Mouse (Mus musculus) midbrain, embryonic 14.5 days (tissue): Measurements from ENCODE around the gene Ip6k3. TPM values are rescaled to one million over a fixed set of nuclear protein-coding genes. Genes with fewer than 3 reads are reported as not detected.

Experiments used
- ATAC-seq: fragments of 200-750 bp; cut with Nextera tagmentation; 2 replicates; pipeline ENCODE4 v1.8.0; 2017; ENCODE audit warnings: moderate number of reproducible peaks, moderate library complexity; ENCODE audit not compliant: low FRiP score, low TSS enrichment
- DNase-seq: peaks from one replicate; pipeline ENCODE4 v3.0.0-alpha.2; 2015
- H3K27ac ChIP-seq: fragments of 300-500 bp; sonication (generic); replicated peaks from 2 replicates; pipeline ENCODE4 v1.5.1; 2014; ENCODE audit warnings: mild to moderate bottlenecking, low read depth, low read length, moderate library complexity
- H3K27me3 ChIP-seq: fragments of 300-500 bp; sonication (generic); 2 replicates; pipeline ENCODE4 v1.6.1; 2014; ENCODE audit warnings: low read length, control low read depth, mixed read lengths; ENCODE audit not compliant: control insufficient read depth, insufficient read depth
- H3K36me3 ChIP-seq: fragments of 300-500 bp; sonication (generic); 2 replicates; pipeline ENCODE4 v1.6.1; 2014; ENCODE audit warnings: low read length, control low read depth; ENCODE audit not compliant: control insufficient read depth, insufficient read depth
- H3K4me1 ChIP-seq: fragments of 300-500 bp; sonication (generic); 2 replicates; pipeline ENCODE4 v1.6.1; 2014; ENCODE audit warnings: mild to moderate bottlenecking, antibody characterized with exemption, low read length, control low read depth; ENCODE audit not compliant: control insufficient read depth, insufficient read depth
- H3K4me2 ChIP-seq: fragments of 300-500 bp; sonication (generic); 2 replicates; pipeline ENCODE4 v1.6.1; 2014; ENCODE audit warnings: mild to moderate bottlenecking, low read length, moderate library complexity
- H3K4me3 ChIP-seq: fragments of 300-500 bp; sonication (generic); replicated peaks from 2 replicates; pipeline ENCODE4 v1.5.1; 2014; ENCODE audit warnings: low read depth, low read length
- H3K9ac ChIP-seq: fragments of 300-500 bp; sonication (generic); replicated peaks from 2 replicates; pipeline ENCODE4 v1.6.1; 2014; ENCODE audit warnings: mild to moderate bottlenecking, low read length, moderate library complexity
- H3K9me3 ChIP-seq: fragments of 300-500 bp; sonication (generic); 2 replicates; pipeline ENCODE4 v1.6.1; 2016; ENCODE audit warnings: low read length, control low read depth, mixed read lengths; ENCODE audit not compliant: control insufficient read depth
- WGBS: fragments of 180-500 bp; shearing (Covaris S2); extraction: QIAGEN DNeasy Blood & Tissue Kit; methylation state at CpG from one replicate; pipeline ENCODE4 v1.1.7; 2014; 5-methylcytosine and 5-hydroxymethylcytosine counted together
- polyA plus RNA-seq: library from polyadenylated mRNA; unstranded; fragments of >200 nt; fragmentation: Nextera tagmentation; extraction: Ambion mirVana; gene quantifications from 2 replicates; pipeline ENCODE4 v1.2.1, GENCODE M21; 2014

The Ip6k3 gene
- polyA plus RNA-seq, 1 experiment from 2014 or later, result 0.20 TPM

DNA sequence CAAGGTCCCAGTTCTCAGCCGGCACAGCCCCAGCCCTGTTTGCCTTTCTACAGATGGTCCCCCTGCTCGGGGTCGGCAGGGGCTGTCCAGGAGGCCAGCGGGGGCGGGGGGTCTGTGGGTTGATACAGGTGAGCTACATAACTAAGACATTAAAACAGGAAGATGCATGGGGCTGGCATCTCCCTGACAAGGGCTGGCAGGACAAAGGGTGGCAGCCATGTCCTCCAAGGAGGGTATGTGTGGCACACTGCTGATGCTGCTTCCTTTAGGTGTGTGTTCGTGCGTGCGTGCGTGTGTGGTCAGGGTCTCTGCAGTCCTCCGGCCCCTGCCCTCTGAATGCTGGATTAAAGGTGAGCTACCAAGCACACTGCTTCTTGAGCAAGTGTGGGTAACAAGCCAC lies 40.6 kb downstream of the Ip6k3 start:
- Histone ChIP-seq H3K9ac (peak overlapping the region; percentile 37; the same call in 1 of the 2 replicates), H3K9me3 (no peaks in the 10 kb centered on the region), H3K4me3 (no peak overlapping the region), H3K4me1 (peaks cover 48% of the 10 kb centered on the region), H3K27me3 (no peaks in the 10 kb centered on the region), H3K4me2 (no peak overlapping the region), H3K36me3 (peaks cover 30% of the 10 kb centered on the region), H3K27ac (peak overlapping the region; percentile 66)
- DNase-seq, result no peak
- WGBS, result 85% methylated on average over 10 of the region's 10 CpGs
- ATAC-seq, result no peak

GRCm38 (mm10) chr17:27125669-27126202 lies 41.9 kb downstream of the Ip6k3 start:
- H3K4me1 ChIP-seq, result peaks cover 48% of the 10 kb centered on the region
- peak overlapping the region; percentile 66; the same call in 1 of the 2 replicates for H3K27ac ChIP-seq

GRCm38 (mm10) chr17:27125185-27125584 lies 42.4 kb downstream of the Ip6k3 start:
- WGBS, result 26% methylated on average over 12 of the region's 12 CpGs
- Histone ChIP-seq H3K27me3 (no peaks in the 10 kb centered on the region), H3K27ac (peak overlapping the region; percentile 66; the same call in 1 of the 2 replicates), H3K9me3 (no peaks in the 10 kb centered on the region), H3K9ac (no peak overlapping the region), H3K4me1 (peaks cover 48% of the 10 kb centered on the region), H3K36me3 (peaks cover 35% of the 10 kb centered on the region), H3K4me3 (no peak overlapping the region), H3K4me2 (no peak overlapping the region)
- DNase-seq, result peak; percentile 72
- no peak for ATAC-seq

More at GRCm38 (mm10) chr17:27125669-27126202, 41.9 kb downstream of the Ip6k3 start:
- Histone ChIP-seq H3K9me3 (no peaks in the 10 kb centered on the region), H3K27me3 (no peaks in the 10 kb centered on the region), H3K4me2 (no peak overlapping the region), H3K36me3 (peaks cover 35% of the 10 kb centered on the region), H3K4me3 (no peak overlapping the region), H3K9ac (peak overlapping the region; percentile 16; the same call in 1 of the 2 replicates)
- 82% methylated on average over 11 of the region's 11 CpGs for WGBS
- ATAC-seq, result no peak
- no peak for DNase-seq

- H3K36me3 ChIP-seq, result peaks cover 35% of the 10 kb centered on the region
- no peak overlapping the region for H3K4me3 ChIP-seq
- no peak overlapping the region for H3K27ac ChIP-seq
- no peaks in the 10 kb centered on the region for H3K9me3 ChIP-seq
- no peaks in the 10 kb centered on the region for H3K27me3 ChIP-seq
- peaks cover 38% of the 10 kb centered on the region; the same call in 1 of the 2 replicates for H3K4me1 ChIP-seq
- H3K9ac ChIP-seq, result no peak overlapping the region
- no peak for ATAC-seq
- WGBS, result 83% methylated on average over 7 of the region's 7 CpGs
- H3K4me2 ChIP-seq, result no peak overlapping the region
- DNase-seq, result no peak
Observed at GRCm38 (mm10) chr17:27123813-27124375, 43.7 kb downstream of the Ip6k3 start.

DNA sequence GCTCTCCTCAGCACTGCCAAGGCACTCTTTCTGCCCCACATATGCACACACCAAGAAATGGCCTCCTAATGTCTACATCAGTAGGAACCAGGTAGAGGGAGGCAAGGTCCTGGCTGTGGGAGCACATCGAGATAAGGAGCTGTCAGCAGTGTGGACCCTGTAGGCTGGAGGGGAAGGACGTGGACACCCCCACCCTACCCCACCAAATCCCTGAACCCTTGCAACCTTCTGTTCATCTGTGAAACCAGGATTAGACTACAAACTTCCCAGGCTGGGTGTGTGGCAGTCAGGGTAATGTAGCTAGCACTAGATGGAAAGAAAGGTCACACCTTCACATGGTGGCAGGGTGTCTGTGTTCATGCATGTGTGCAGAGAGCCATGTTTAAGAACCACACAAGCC lies 44.5 kb downstream of the Ip6k3 start:
- Histone ChIP-seq H3K9ac (no peak overlapping the region), H3K27me3 (no peaks in the 10 kb centered on the region), H3K4me1 (peaks cover 33% of the 10 kb centered on the region; the same call in 1 of the 2 replicates), H3K9me3 (no peaks in the 10 kb centered on the region), H3K36me3 (peaks cover 35% of the 10 kb centered on the region), H3K4me3 (no peak overlapping the region), H3K4me2 (no peak overlapping the region), H3K27ac (no peak overlapping the region)
- no peak for ATAC-seq
- no peak for DNase-seq
- 87% methylated on average over 2 of the region's 2 CpGs for WGBS

GRCm38 (mm10) chr17:27122701-27123100 lies 44.9 kb downstream of the Ip6k3 start:
- peaks cover 30% of the 10 kb centered on the region; the same call in 1 of the 2 replicates for H3K4me1 ChIP-seq
- H3K9ac ChIP-seq, result no peak overlapping the region
- peaks cover 35% of the 10 kb centered on the region for H3K36me3 ChIP-seq
- no peaks in the 10 kb centered on the region for H3K9me3 ChIP-seq
- H3K4me2 ChIP-seq, result no peak overlapping the region
- WGBS, result 87% methylated on average over 11 of the region's 11 CpGs
- DNase-seq, result no peak
- H3K4me3 ChIP-seq, result no peak overlapping the region
- ATAC-seq, result no peak
- no peak overlapping the region for H3K27ac ChIP-seq
- no peaks in the 10 kb centered on the region for H3K27me3 ChIP-seq

- H3K36me3 ChIP-seq, result peaks cover 35% of the 10 kb centered on the region
- H3K27me3 ChIP-seq, result no peaks in the 10 kb centered on the region
Observed at GRCm38 (mm10) chr17:27121781-27122180, 45.8 kb downstream of the Ip6k3 start.

GRCm38 (mm10) chr17:27121266-27121665 lies 46.3 kb downstream of the Ip6k3 start:
- Histone ChIP-seq H3K4me1 (peaks cover 25% of the 10 kb centered on the region; the same call in 1 of the 2 replicates), H3K36me3 (peaks cover 35% of the 10 kb centered on the region), H3K4me2 (no peak overlapping the region; the same call in 1 of the 2 replicates), H3K9me3 (no peaks in the 10 kb centered on the region), H3K27me3 (no peaks in the 10 kb centered on the region), H3K27ac (0 out of 2 replicates have a peak overlapping the region, but pooled peaks have one; percentile 33), H3K4me3 (no peak overlapping the region), H3K9ac (no peak overlapping the region)
- DNase-seq, result peak; percentile 49
- WGBS, result 20% methylated on average over 14 of the region's 14 CpGs
- ATAC-seq, result no peak

More at GRCm38 (mm10) chr17:27121781-27122180, 45.8 kb downstream of the Ip6k3 start:
- ATAC-seq, result no peak
- Histone ChIP-seq H3K9me3 (no peaks in the 10 kb centered on the region), H3K4me1 (peaks cover 25% of the 10 kb centered on the region; the same call in 1 of the 2 replicates), H3K4me2 (no peak overlapping the region), H3K9ac (no peak overlapping the region), H3K27ac (no peak overlapping the region), H3K4me3 (no peak overlapping the region)
- WGBS, result 69% methylated on average over 7 of the region's 7 CpGs
- DNase-seq, result no peak
